32 mouse cellular contexts compared by ENCODE assay signal in genomic region chr9:105033641-105034040, GRCm38 (mm10).
"Had no signal": no experiment of that assay in that cellular context is flagged by ENCODE, and none has a peak within 500 bp of the region (broad histone marks: within the 10 kb centered on the region; RNA-seq: fewer than 3 reads in every experiment).

No protein-coding gene starts in this region.

- H3K36me3 ChIP-seq: limb, embryonic 10.5 days; limb, embryonic 12.5 days; limb, embryonic 13.5 days; limb, embryonic 15.5 days; liver, embryonic 12.5 days; liver, embryonic 13.5 days; liver, embryonic 15.5 days; lung, embryonic 15.5 days; midbrain, embryonic 10.5 days; midbrain, embryonic 12.5 days; midbrain, embryonic 13.5 days; midbrain, embryonic 15.5 days; neural tube, embryonic 12.5 days had no signal

- DNase-seq: left cerebral cortex, postnatal 4 days; liver; liver, embryonic 13.5 days; liver, postnatal 0 days; lung, adult 18-20 months; lung, adult 2 months; lung, embryonic 14.5 days; lung, postnatal 10 days; lung, postnatal 14 days; lung, postnatal 36 days; lung, postnatal 4 days; midbrain, embryonic 14.5 days had no signal

- H3K4me2 ChIP-seq: limb, embryonic 12.5 days; limb, embryonic 13.5 days; limb, embryonic 15.5 days; liver, embryonic 11.5 days; liver, embryonic 12.5 days; liver, embryonic 13.5 days; liver, embryonic 15.5 days; lung, embryonic 14.5 days; lung, embryonic 15.5 days; midbrain, embryonic 11.5 days; midbrain, embryonic 12.5 days; midbrain, embryonic 13.5 days; midbrain, embryonic 15.5 days; neural tube, embryonic 12.5 days had no signal

- H3K27ac ChIP-seq: limb, embryonic 10.5 days; limb, embryonic 12.5 days; limb, embryonic 13.5 days; limb, embryonic 15.5 days; liver, embryonic 12.5 days; liver, embryonic 13.5 days; liver, embryonic 14.5 days; liver, embryonic 15.5 days; lung, embryonic 15.5 days; macrophage; midbrain, embryonic 10.5 days; midbrain, embryonic 12.5 days; midbrain, embryonic 13.5 days; midbrain, embryonic 15.5 days; neural tube, embryonic 12.5 days had no signal

- H3K27me3 ChIP-seq: limb, embryonic 12.5 days; limb, embryonic 13.5 days; limb, embryonic 15.5 days; liver, embryonic 12.5 days; liver, embryonic 13.5 days; liver, embryonic 15.5 days; lung, embryonic 15.5 days; megakaryocyte, embryonic 14.5 days; midbrain, embryonic 12.5 days; midbrain, embryonic 13.5 days; midbrain, embryonic 15.5 days had no signal

- H3K9ac ChIP-seq: limb, embryonic 12.5 days; limb, embryonic 13.5 days; limb, embryonic 15.5 days; liver, embryonic 12.5 days; liver, embryonic 13.5 days; liver, embryonic 14.5 days; liver, embryonic 15.5 days; liver, postnatal 0 days; lung, embryonic 14.5 days; lung, embryonic 15.5 days; midbrain, embryonic 12.5 days; midbrain, embryonic 13.5 days; midbrain, embryonic 15.5 days; neural tube, embryonic 12.5 days had no signal

- H3K9me3 ChIP-seq: limb, embryonic 10.5 days; limb, embryonic 12.5 days; limb, embryonic 13.5 days; limb, embryonic 15.5 days; liver, embryonic 12.5 days; liver, embryonic 13.5 days; liver, embryonic 15.5 days; lung, embryonic 15.5 days; megakaryocyte, embryonic 14.5 days; midbrain, embryonic 10.5 days; midbrain, embryonic 12.5 days; midbrain, embryonic 13.5 days; midbrain, embryonic 15.5 days; neural tube, embryonic 12.5 days had no signal

- ATAC-seq: liver, embryonic 12.5 days; liver, postnatal 0 days; lung, postnatal 0 days; midbrain, embryonic 13.5 days; midbrain, embryonic 15.5 days; midbrain, embryonic 16.5 days had no signal

- H3K4me1 ChIP-seq: limb, embryonic 10.5 days; limb, embryonic 12.5 days; limb, embryonic 13.5 days; limb, embryonic 15.5 days; liver, embryonic 12.5 days; liver, embryonic 13.5 days; liver, embryonic 15.5 days; lung, embryonic 15.5 days; megakaryocyte, embryonic 14.5 days; midbrain, embryonic 10.5 days; midbrain, embryonic 12.5 days; midbrain, embryonic 13.5 days; midbrain, embryonic 15.5 days; neural tube, embryonic 12.5 days had no signal

- H3K4me3 ChIP-seq: limb, embryonic 10.5 days; limb, embryonic 12.5 days; limb, embryonic 13.5 days; limb, embryonic 15.5 days; liver, embryonic 12.5 days; liver, embryonic 13.5 days; liver, embryonic 15.5 days; lung, embryonic 15.5 days; megakaryocyte, embryonic 14.5 days; midbrain, embryonic 10.5 days; midbrain, embryonic 12.5 days; midbrain, embryonic 13.5 days; midbrain, embryonic 15.5 days; myocyte; neural tube, embryonic 12.5 days had no signal
